Mouse (Mus musculus): Measurements from ENCODE around the gene Cldn22. TPM values are rescaled to one million over a fixed set of nuclear protein-coding genes. Genes with fewer than 3 reads are reported as not detected.
A peak's percentile ranks its signal among the peaks of the same experiment; 100 is the strongest.

Gene Cldn22
- polyA plus RNA-seq (2014; fragmentation: Nextera tagmentation; extraction: Ambion mirVana): not detected in 2 replicates

DNA sequence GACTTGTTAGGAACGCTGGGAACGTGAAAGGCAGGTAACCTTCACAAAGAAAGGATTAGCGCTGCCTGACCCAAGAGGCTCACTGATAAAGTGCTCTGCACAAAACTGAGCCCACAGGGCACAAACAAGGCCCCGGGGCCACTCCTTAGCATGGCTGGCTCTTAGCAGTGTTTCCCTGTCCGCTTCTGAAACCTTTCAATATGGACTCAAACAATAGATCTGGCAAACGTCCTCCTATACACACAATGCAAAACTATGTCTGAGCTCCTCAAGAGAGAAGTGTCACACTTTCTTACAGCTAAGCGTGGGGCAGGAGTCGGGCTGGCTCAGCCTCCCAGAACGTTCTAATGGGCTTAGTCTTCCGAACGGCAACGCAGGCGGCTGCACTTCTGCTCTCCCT lies at the start of gene Cldn22:
Gene Cldn22 (plus strand): TSS at position 301 of the 400 bp plus-strand sequence.
- Histone ChIP-seq H3K27me3 (ENCODE audit: control insufficient read depth, insufficient read depth, low read length) (no peaks in the 10 kb centered on the region), H3K4me3 (ENCODE audit: low read depth, low read length) (no peak within 1 kb of the TSS), H3K9ac (ENCODE audit: low read length) (no peak within 1 kb of the TSS), H3K4me1 (ENCODE audit: control insufficient read depth, insufficient read depth, low read length) (no peaks in the 10 kb centered on the region), H3K27ac (ENCODE audit: low read depth, low read length) (no peak within 1 kb of the TSS), H3K9me3 (ENCODE audit: control insufficient read depth, low read length) (no peaks in the 10 kb centered on the region), H3K36me3 (ENCODE audit: control insufficient read depth, insufficient read depth, low read length) (no peaks in the 10 kb centered on the region), H3K4me2 (ENCODE audit: low read depth) (no peak within 1 kb of the TSS)
- 80% methylated on average over 13 of the region's 13 CpGs for WGBS
- DNase-seq (ENCODE audit: low spot score) (no peak), ATAC-seq (ENCODE audit: insufficient read depth, low FRiP score, low TSS enrichment) (no peak)

DNA sequence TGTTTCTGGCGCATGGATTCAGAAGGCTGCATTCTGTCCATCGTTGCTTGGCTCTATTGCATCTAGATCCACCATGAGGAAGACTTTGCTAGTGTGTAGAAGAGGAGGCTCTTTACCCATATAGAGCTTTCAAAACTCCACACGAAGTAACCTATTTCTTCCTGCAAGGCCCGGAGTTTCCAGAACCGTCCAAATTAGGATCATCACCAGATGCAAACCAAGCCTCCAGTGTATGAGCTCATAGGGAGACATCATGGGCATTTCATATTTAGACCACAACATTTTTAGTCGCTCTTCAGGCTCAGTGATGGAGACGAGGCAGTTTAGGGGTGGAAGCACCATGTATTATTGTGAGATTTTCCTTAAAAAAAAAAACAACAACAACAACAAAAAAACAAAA lies 46.9 kb upstream of the Cldn22 start:
- no peaks in the 10 kb centered on the region for H3K27me3 ChIP-seq (ENCODE audit: control insufficient read depth, insufficient read depth, low read length)
- ATAC-seq (ENCODE audit: insufficient read depth, low FRiP score, low TSS enrichment) (no peak), DNase-seq (ENCODE audit: low spot score) (no peak)
- no peak overlapping the region for H3K4me3 ChIP-seq (ENCODE audit: low read depth, low read length)
- 92% methylated on average over 7 of the region's 7 CpGs for WGBS
- no peak overlapping the region for H3K9ac ChIP-seq (ENCODE audit: low read length)
- no peak overlapping the region for H3K4me2 ChIP-seq (ENCODE audit: low read depth)
- H3K27ac ChIP-seq (ENCODE audit: low read depth, low read length): no peak overlapping the region
- H3K4me1 ChIP-seq (ENCODE audit: control insufficient read depth, insufficient read depth, low read length): no peaks in the 10 kb centered on the region
- H3K9me3 ChIP-seq (ENCODE audit: control insufficient read depth, low read length): no peaks in the 10 kb centered on the region
- no peaks in the 10 kb centered on the region for H3K36me3 ChIP-seq (ENCODE audit: control insufficient read depth, insufficient read depth, low read length)

DNA sequence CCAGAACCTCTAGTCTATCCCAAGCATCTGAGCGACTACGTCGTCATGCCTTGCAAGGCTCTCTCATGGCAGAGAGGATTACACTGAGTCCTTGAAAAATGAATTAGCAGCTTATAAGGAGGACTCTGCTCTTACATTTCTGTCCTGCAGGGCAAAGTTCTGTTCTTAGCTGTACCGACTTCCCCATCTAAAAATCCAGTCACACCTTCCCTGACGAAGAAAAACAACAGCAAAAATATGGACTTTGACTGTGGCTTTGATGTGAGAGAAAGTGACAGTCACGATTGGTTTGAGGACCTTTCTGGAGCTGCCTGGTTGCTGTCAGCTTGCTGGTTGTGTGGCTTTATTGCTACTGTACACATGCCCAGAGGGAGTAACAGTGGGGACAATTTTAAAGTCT lies 44.7 kb upstream of the Cldn22 start:
- Histone ChIP-seq H3K9ac (ENCODE audit: low read length) (no peak overlapping the region), H3K4me1 (ENCODE audit: control insufficient read depth, insufficient read depth, low read length) (no peaks in the 10 kb centered on the region), H3K27me3 (ENCODE audit: control insufficient read depth, insufficient read depth, low read length) (no peaks in the 10 kb centered on the region), H3K27ac (ENCODE audit: low read depth, low read length) (no peak overlapping the region), H3K4me3 (ENCODE audit: low read depth, low read length) (no peak overlapping the region), H3K9me3 (ENCODE audit: control insufficient read depth, low read length) (no peaks in the 10 kb centered on the region), H3K4me2 (ENCODE audit: low read depth) (no peak overlapping the region), H3K36me3 (ENCODE audit: control insufficient read depth, insufficient read depth, low read length) (no peaks in the 10 kb centered on the region)
- DNase-seq (ENCODE audit: low spot score): no peak
- 84% methylated on average over 6 of the region's 6 CpGs for WGBS
- ATAC-seq (ENCODE audit: insufficient read depth, low FRiP score, low TSS enrichment): no peak

DNA sequence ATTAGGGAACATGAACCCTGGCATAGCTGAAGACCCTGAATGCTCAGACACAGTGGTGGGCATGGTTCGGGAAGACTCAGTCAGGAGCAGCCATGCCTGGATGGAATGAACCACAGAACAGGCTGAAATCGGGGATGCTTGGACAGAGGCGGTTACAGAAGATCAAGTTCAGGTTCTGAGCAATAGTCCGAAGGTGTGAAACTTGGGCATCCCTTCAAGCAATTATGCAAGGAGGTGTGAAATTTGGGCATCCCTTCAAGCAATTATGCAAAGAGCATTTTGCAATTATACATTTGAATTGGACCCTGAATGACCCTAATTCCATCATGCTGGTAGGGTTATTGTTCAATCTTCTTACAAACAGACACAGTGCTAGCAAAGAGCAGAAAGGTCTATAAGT lies 42.4 kb upstream of the Cldn22 start:
- 93% methylated on average over 4 of the region's 4 CpGs for WGBS
- no peaks in the 10 kb centered on the region for H3K27me3 ChIP-seq (ENCODE audit: control insufficient read depth, insufficient read depth, low read length)
- ATAC-seq (ENCODE audit: insufficient read depth, low FRiP score, low TSS enrichment) (no peak), DNase-seq (ENCODE audit: low spot score) (no peak)
- H3K36me3 ChIP-seq (ENCODE audit: control insufficient read depth, insufficient read depth, low read length): no peaks in the 10 kb centered on the region
- no peak overlapping the region for H3K27ac ChIP-seq (ENCODE audit: low read depth, low read length)
- H3K4me1 ChIP-seq (ENCODE audit: control insufficient read depth, insufficient read depth, low read length): no peaks in the 10 kb centered on the region
- H3K9me3 ChIP-seq (ENCODE audit: control insufficient read depth, low read length): no peaks in the 10 kb centered on the region
- no peak overlapping the region for H3K4me3 ChIP-seq (ENCODE audit: low read depth, low read length)
- no peak overlapping the region for H3K9ac ChIP-seq (ENCODE audit: low read length)
- no peak overlapping the region for H3K4me2 ChIP-seq (ENCODE audit: low read depth)

DNA sequence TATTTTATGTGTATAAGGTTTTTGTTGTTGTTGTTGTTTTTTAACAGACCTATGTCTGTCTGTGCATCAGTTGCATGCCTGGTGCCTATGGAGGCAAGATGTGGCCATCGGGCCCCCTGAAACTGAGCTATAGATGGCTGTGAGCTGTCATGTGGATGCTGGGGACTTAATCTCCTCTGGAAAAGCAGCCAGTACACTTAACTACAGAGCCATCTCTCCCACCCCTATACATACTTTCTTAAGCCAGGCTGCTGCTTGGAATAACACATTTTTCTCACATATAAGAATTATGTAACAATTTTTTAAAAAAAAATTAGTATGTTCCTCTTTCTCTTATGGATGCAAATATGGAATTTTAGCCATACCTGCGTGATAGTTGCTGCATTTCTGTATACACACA lies 40.7 kb upstream of the Cldn22 start:
- H3K4me1 ChIP-seq (ENCODE audit: control insufficient read depth, insufficient read depth, low read length): peaks cover 4% of the 10 kb centered on the region
- ATAC-seq (ENCODE audit: insufficient read depth, low FRiP score, low TSS enrichment): no peak
- 97% methylated on average over 2 of the region's 2 CpGs for WGBS

DNA sequence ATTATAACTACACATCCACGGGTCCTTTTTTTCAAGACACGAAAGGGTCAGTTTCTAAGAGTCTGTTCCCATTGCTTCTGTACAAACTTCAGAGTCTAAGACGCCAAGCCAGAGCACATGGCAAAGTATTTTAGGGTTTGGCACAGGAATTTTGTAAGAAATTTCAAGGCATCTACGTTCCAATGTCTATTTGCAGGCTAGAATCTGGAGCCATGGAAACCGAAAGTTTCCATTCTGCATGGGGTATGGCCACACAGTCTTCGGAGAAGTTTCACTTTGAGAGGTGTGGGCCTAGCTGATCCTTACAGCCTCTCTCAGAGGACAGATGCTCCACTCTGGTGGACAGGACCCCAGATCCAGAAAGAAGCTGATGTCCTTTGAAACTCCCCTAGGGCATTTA lies 40.3 kb upstream of the Cldn22 start:
- Histone ChIP-seq H3K9ac (ENCODE audit: low read length) (no peak overlapping the region), H3K4me2 (ENCODE audit: low read depth) (no peak overlapping the region), H3K4me1 (ENCODE audit: control insufficient read depth, insufficient read depth, low read length) (peaks cover 4% of the 10 kb centered on the region), H3K27ac (ENCODE audit: low read depth, low read length) (no peak overlapping the region), H3K9me3 (ENCODE audit: control insufficient read depth, low read length) (no peaks in the 10 kb centered on the region), H3K36me3 (ENCODE audit: control insufficient read depth, insufficient read depth, low read length) (no peaks in the 10 kb centered on the region), H3K4me3 (ENCODE audit: low read depth, low read length) (no peak overlapping the region), H3K27me3 (ENCODE audit: control insufficient read depth, insufficient read depth, low read length) (no peaks in the 10 kb centered on the region)
- no peak for DNase-seq (ENCODE audit: low spot score)
- 92% methylated on average over 6 of the region's 6 CpGs for WGBS
- no peak for ATAC-seq (ENCODE audit: insufficient read depth, low FRiP score, low TSS enrichment)

More for the DNA sequence above, 40.7 kb upstream of the Cldn22 start:
- Histone ChIP-seq H3K4me3 (ENCODE audit: low read depth, low read length) (no peak overlapping the region), H3K27ac (ENCODE audit: low read depth, low read length) (no peak overlapping the region), H3K27me3 (ENCODE audit: control insufficient read depth, insufficient read depth, low read length) (no peaks in the 10 kb centered on the region), H3K36me3 (ENCODE audit: control insufficient read depth, insufficient read depth, low read length) (no peaks in the 10 kb centered on the region), H3K9me3 (ENCODE audit: control insufficient read depth, low read length) (no peaks in the 10 kb centered on the region), H3K9ac (ENCODE audit: low read length) (no peak overlapping the region), H3K4me2 (ENCODE audit: low read depth) (no peak overlapping the region)
- DNase-seq (ENCODE audit: low spot score): no peak

DNA sequence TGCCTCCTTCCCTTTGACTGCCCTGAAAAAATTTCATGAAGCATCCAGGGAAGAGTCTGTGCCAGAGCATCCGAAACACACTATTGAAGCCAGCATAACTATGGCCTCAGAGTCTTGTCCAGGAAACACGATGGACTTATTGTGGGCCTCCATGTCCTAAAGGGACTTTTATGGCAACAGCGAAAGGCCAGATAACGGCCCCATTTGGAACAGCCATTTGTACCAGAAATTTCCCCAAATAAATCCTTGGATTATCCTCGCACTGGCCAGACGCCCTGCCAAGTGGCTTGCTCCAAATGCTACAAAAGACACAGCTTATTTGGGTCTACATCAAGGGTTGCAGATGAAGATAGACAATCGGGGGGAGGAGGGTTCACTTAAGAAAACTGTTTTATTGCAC lies 39.8 kb upstream of the Cldn22 start:
- Histone ChIP-seq H3K4me3 (ENCODE audit: low read depth, low read length) (no peak overlapping the region), H3K27me3 (ENCODE audit: control insufficient read depth, insufficient read depth, low read length) (no peaks in the 10 kb centered on the region), H3K27ac (ENCODE audit: low read depth, low read length) (no peak overlapping the region), H3K4me1 (ENCODE audit: control insufficient read depth, insufficient read depth, low read length) (peaks cover 4% of the 10 kb centered on the region), H3K36me3 (ENCODE audit: control insufficient read depth, insufficient read depth, low read length) (no peaks in the 10 kb centered on the region), H3K9me3 (ENCODE audit: control insufficient read depth, low read length) (no peaks in the 10 kb centered on the region), H3K9ac (ENCODE audit: low read length) (no peak overlapping the region), H3K4me2 (ENCODE audit: low read depth) (no peak overlapping the region)
- no peak for ATAC-seq (ENCODE audit: insufficient read depth, low FRiP score, low TSS enrichment)
- 75% methylated on average over 7 of the region's 7 CpGs for WGBS
- no peak for DNase-seq (ENCODE audit: low spot score)

DNA sequence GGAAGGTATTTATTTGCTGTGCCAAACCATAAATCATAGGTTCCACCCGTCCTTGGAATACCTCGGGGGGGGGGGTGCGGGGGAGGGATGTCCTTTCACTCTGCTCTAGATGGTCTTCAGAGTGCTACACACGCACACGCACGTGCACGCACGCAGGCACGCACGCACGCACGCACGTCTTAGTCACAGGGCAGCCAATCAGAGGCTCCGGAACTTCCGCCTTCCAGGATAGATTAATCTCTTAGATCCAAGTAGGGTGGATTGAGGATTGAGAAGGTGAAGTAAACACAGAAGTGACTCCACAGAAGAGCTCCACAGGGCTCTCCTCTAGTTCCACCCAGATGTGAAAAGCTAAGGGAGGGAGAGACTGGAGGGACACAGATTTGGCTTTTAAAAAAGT lies 38.0 kb upstream of the Cldn22 start:
- no peak overlapping the region for H3K4me2 ChIP-seq (ENCODE audit: low read depth)
- H3K4me3 ChIP-seq (ENCODE audit: low read depth, low read length): no peak overlapping the region
- H3K36me3 ChIP-seq (ENCODE audit: control insufficient read depth, insufficient read depth, low read length): no peaks in the 10 kb centered on the region
- no peaks in the 10 kb centered on the region for H3K9me3 ChIP-seq (ENCODE audit: control insufficient read depth, low read length)
- H3K4me1 ChIP-seq (ENCODE audit: control insufficient read depth, insufficient read depth, low read length): peaks cover 4% of the 10 kb centered on the region
- H3K27me3 ChIP-seq (ENCODE audit: control insufficient read depth, insufficient read depth, low read length): no peaks in the 10 kb centered on the region
- H3K9ac ChIP-seq (ENCODE audit: low read length): no peak overlapping the region
- no peak for ATAC-seq (ENCODE audit: insufficient read depth, low FRiP score, low TSS enrichment)
- DNase-seq (ENCODE audit: low spot score): no peak
- 93% methylated on average over 15 of the region's 15 CpGs for WGBS
- H3K27ac ChIP-seq (ENCODE audit: low read depth, low read length): no peak overlapping the region

DNA sequence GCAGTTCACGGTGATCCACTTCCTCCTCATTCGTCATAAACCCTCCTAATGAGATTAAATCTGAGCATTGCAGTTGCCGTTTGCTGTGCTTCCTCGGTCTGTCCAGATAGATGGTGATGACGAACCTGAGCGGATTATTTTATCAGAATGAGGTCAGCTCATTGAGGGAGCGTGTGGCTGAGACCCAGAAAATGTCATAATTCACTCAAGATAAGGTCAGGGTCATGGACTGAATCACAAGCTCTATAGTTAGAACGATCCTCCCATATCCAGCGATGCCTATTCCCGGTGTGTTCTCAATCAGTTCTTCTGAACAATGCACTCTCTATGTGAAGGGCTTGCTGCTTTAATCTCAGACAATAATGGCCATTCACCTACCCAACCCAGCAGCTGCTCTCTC lies 36.6 kb upstream of the Cldn22 start:
- no peak for DNase-seq (ENCODE audit: low spot score)
- no peak overlapping the region for H3K9ac ChIP-seq (ENCODE audit: low read length)
- H3K27ac ChIP-seq (ENCODE audit: low read depth, low read length): no peak overlapping the region
- peak; percentile 50; the same call in 1 of the 2 replicates for ATAC-seq (ENCODE audit: insufficient read depth, low FRiP score, low TSS enrichment)
- H3K27me3 ChIP-seq (ENCODE audit: control insufficient read depth, insufficient read depth, low read length): no peaks in the 10 kb centered on the region
- no peaks in the 10 kb centered on the region for H3K9me3 ChIP-seq (ENCODE audit: control insufficient read depth, low read length)
- 0 out of 2 replicates have a peak overlapping the region, but pooled peaks have one; percentile 9 for H3K4me2 ChIP-seq (ENCODE audit: low read depth)
- no peak overlapping the region for H3K4me3 ChIP-seq (ENCODE audit: low read depth, low read length)
- 36% methylated on average over 10 of the region's 10 CpGs for WGBS
- no peaks in the 10 kb centered on the region for H3K36me3 ChIP-seq (ENCODE audit: control insufficient read depth, insufficient read depth, low read length)
- peaks cover 4% of the 10 kb centered on the region for H3K4me1 ChIP-seq (ENCODE audit: control insufficient read depth, insufficient read depth, low read length)
